Mouse (Mus musculus) C2C12 (cell line): ENCODE data around the gene Krtap6-1. TPM values are rescaled to one million over a fixed set of nuclear protein-coding genes. Genes with fewer than 3 reads are reported as not detected.
"Not testable (repeated sequence)": the region's sequence is repeated elsewhere in the genome, so short reads cannot be mapped to it uniquely, and the experiment has no call there.

ENCODE experiments used
- H3K27me3 ChIP-seq: one replicate; pipeline ENCODE4 v1.6.1; 2011; ENCODE audit not compliant: control insufficient read depth, insufficient read depth, insufficient read length
- H3K36me3 ChIP-seq: one replicate; pipeline ENCODE4 v1.6.1; 2011; ENCODE audit not compliant: control insufficient read depth, insufficient read depth
- H3K4me3 ChIP-seq: one replicate; pipeline ENCODE4 v1.5.1; 2011; ENCODE audit warnings: mild to moderate bottlenecking, control low read depth; ENCODE audit not compliant: poor library complexity, insufficient read depth, severe bottlenecking
- H3K79me2 ChIP-seq: one replicate; pipeline ENCODE4 v1.6.1; 2011; ENCODE audit not compliant: control insufficient read depth, insufficient read depth
- H3K79me3 ChIP-seq: one replicate; pipeline ENCODE4 v1.6.1; 2011; ENCODE audit warnings: low read depth, control low read depth
- H3ac ChIP-seq: one replicate; pipeline ENCODE3; 2011; ENCODE audit warnings: low read depth; ENCODE audit not compliant: control insufficient read depth, insufficient read length
- CEBPB ChIP-seq: IDR thresholded peaks from one replicate; pipeline ENCODE4 v1.6.1; 2011; ENCODE audit warnings: low read depth, mild to moderate bottlenecking, control low read depth, moderate library complexity
- CTCF ChIP-seq: IDR thresholded peaks from one replicate; pipeline ENCODE4 v1.5.1; 2011; ENCODE audit not compliant: control insufficient read depth, insufficient read depth, insufficient read length
- FOSL1 ChIP-seq: IDR thresholded peaks from one replicate; pipeline ENCODE4 v1.8.0; 2011; ENCODE audit warnings: mild to moderate bottlenecking, low read length; ENCODE audit not compliant: poor library complexity, insufficient read depth, severe bottlenecking
- MAX ChIP-seq: IDR thresholded peaks from one replicate; pipeline ENCODE4 v1.6.1; 2011; ENCODE audit warnings: mild to moderate bottlenecking, control low read depth
- MYOD1 ChIP-seq: IDR thresholded peaks from one replicate; pipeline ENCODE4 v1.6.1; 2011; ENCODE audit warnings: low read depth; ENCODE audit not compliant: control insufficient read depth, insufficient read length
- MYOG ChIP-seq: IDR thresholded peaks from one replicate; pipeline ENCODE4 v1.6.1; 2011; ENCODE audit not compliant: control insufficient read depth, insufficient read length; ENCODE audit errors: extremely low read depth
- USF1 ChIP-seq: IDR thresholded peaks from one replicate; pipeline ENCODE4 v1.6.1; 2011; ENCODE audit warnings: low read depth, mild to moderate bottlenecking, control low read depth, moderate library complexity
- long read RNA-seq, 2 experiments: library from polyadenylated mRNA; unstranded; transcript quantifications; one replicate each; pipeline ENCODE4 v2.0.0; 2019 to 2020
- polyA plus RNA-seq: library from polyadenylated mRNA; unstranded; fragments of >200 nt; fragmentation: generic; extraction: Trizol; gene quantifications from one replicate; pipeline ENCODE4 v1.2.1, GENCODE M21; 2012; ENCODE audit warnings: missing spikeins

Gene Krtap6-1
- not detected for polyA plus RNA-seq
- long read RNA-seq, experiment 1, result 0 reads
- long read RNA-seq, experiment 2, result 0 reads

GRCm38 (mm10) chr16:89031399-89031798 lies at the start of gene Krtap6-1:
TSS of gene Krtap6-1 (plus strand) at chr16:89031699.
- H3K27me3 ChIP-seq, H3K36me3 ChIP-seq, H3K4me3 ChIP-seq, H3K79me2 ChIP-seq, H3K79me3 ChIP-seq, H3ac ChIP-seq: not testable (repeated sequence)

- no peak for TF ChIP-seq CTCF
- TF ChIP-seq CEBPB, result no peak
- no peak for TF ChIP-seq USF1
- TF ChIP-seq FOSL1, result no peak
- no peak for TF ChIP-seq MYOG
- TF ChIP-seq MYOD1, result no peak
- no peak for TF ChIP-seq MAX
Observed at GRCm38 (mm10) chr16:89010659-89011058, 20.8 kb upstream of the Krtap6-1 start, which contains the start of gene Krtap22-2. TSS of gene Krtap22-2 (minus strand) at chr16:89010759.

GRCm38 (mm10) chr16:89013973-89014372 lies 17.5 kb upstream of the Krtap6-1 start:
- no peaks in the 10 kb centered on the region for H3K36me3 ChIP-seq
- TF ChIP-seq MYOD1 (no peak), MAX (no peak), CTCF (no peak)
- no peaks in the 10 kb centered on the region for H3K27me3 ChIP-seq
- H3K79me2 ChIP-seq, result no peaks in the 10 kb centered on the region
- no peak overlapping the region for H3K4me3 ChIP-seq
- H3ac ChIP-seq, result no peak overlapping the region
- no peaks in the 10 kb centered on the region for H3K79me3 ChIP-seq

More at GRCm38 (mm10) chr16:89010659-89011058, 20.8 kb upstream of the Krtap6-1 start, which contains the start of gene Krtap22-2:
- no peaks in the 10 kb centered on the region for H3K27me3 ChIP-seq
- H3ac ChIP-seq, result no peak within 1 kb of the TSS
- H3K79me3 ChIP-seq, result no peaks in the 10 kb centered on the region
- no peaks in the 10 kb centered on the region for H3K79me2 ChIP-seq
- no peak within 1 kb of the TSS for H3K4me3 ChIP-seq
- no peaks in the 10 kb centered on the region for H3K36me3 ChIP-seq

GRCm38 (mm10) chr16:89014984-89015383 lies 16.5 kb upstream of the Krtap6-1 start, which contains the start of gene Gm10229:
TSS of gene Gm10229 (plus strand) at chr16:89015284.
- not testable (repeated sequence) for H3K79me2 ChIP-seq, H3K79me3 ChIP-seq, H3ac ChIP-seq, H3K36me3 ChIP-seq, H3K4me3 ChIP-seq, H3K27me3 ChIP-seq

GRCm38 (mm10) chr16:89041372-89041771 lies 9.9 kb downstream of the Krtap6-1 start, which contains the start of gene Gm10228:
TSS of gene Gm10228 (minus strand) at chr16:89041472.
- not testable (repeated sequence) for H3K79me2 ChIP-seq, H3K4me3 ChIP-seq, H3K79me3 ChIP-seq, H3ac ChIP-seq, H3K36me3 ChIP-seq, H3K27me3 ChIP-seq

- no peak within 1 kb of the TSS for H3K4me3 ChIP-seq
- TF ChIP-seq MAX (no peak), USF1 (no peak), CTCF (no peak), FOSL1 (no peak), MYOG (no peak), MYOD1 (no peak), CEBPB (no peak)
- no peaks in the 10 kb centered on the region for H3K79me3 ChIP-seq
- H3K27me3 ChIP-seq, result no peaks in the 10 kb centered on the region
- H3K36me3 ChIP-seq, result no peaks in the 10 kb centered on the region
- H3K79me2 ChIP-seq, result no peaks in the 10 kb centered on the region
- no peak within 1 kb of the TSS for H3ac ChIP-seq
Observed at GRCm38 (mm10) chr16:89047783-89048182, 16.3 kb downstream of the Krtap6-1 start, which contains the start of gene Krtap6-5. TSS of gene Krtap6-5 (minus strand) at chr16:89047883.

GRCm38 (mm10) chr16:89063902-89064301 lies 32.4 kb downstream of the Krtap6-1 start, which contains the start of gene 1110025L11Rik:
TSS of gene 1110025L11Rik (minus strand) at chr16:89064002.
- H3K79me3 ChIP-seq, H3ac ChIP-seq, H3K4me3 ChIP-seq, H3K79me2 ChIP-seq, H3K27me3 ChIP-seq, H3K36me3 ChIP-seq: not testable (repeated sequence)

- H3K27me3 ChIP-seq, H3K36me3 ChIP-seq, H3K79me3 ChIP-seq, H3K79me2 ChIP-seq, H3ac ChIP-seq, H3K4me3 ChIP-seq: not testable (repeated sequence)
Observed at GRCm38 (mm10) chr16:89071041-89071440, 39.5 kb downstream of the Krtap6-1 start.
